Mouse (Mus musculus) E14TG2a.4 (cell line): ENCODE results near the gene Denr.

Experiments
- H3K27me3 ChIP-seq: 2 replicates; pipeline ENCODE4 v1.6.1; 2014; ENCODE audit warnings: low read length, control low read depth; ENCODE audit not compliant: insufficient read depth
- H3K36me3 ChIP-seq: 2 replicates; pipeline ENCODE4 v1.6.1; 2014; ENCODE audit warnings: low read length, control low read depth; ENCODE audit not compliant: insufficient read depth
- H3K4me1 ChIP-seq: replicated peaks from 2 replicates; pipeline ENCODE4 v1.6.1; 2014; ENCODE audit warnings: low read depth, low read length, control low read depth
- H3K4me3 ChIP-seq: replicated peaks from 2 replicates; pipeline ENCODE4 v1.5.1; 2014; ENCODE audit warnings: mild to moderate bottlenecking, low read length
- H3K9me3 ChIP-seq: 2 replicates; pipeline ENCODE4 v1.6.1; 2014; ENCODE audit warnings: low read length, control low read depth
- CTCF ChIP-seq: conservative IDR thresholded peaks from 2 replicates; pipeline ENCODE4 v1.5.1; 2014; ENCODE audit warnings: low read length
- NANOG ChIP-seq: IDR thresholded peaks from 2 replicates; pipeline ENCODE4 v1.6.1; 2014; ENCODE audit warnings: borderline replicate concordance, low read length, mixed read lengths
- POU5F1 ChIP-seq: IDR thresholded peaks from 2 replicates; pipeline ENCODE4 v1.6.1; 2014; ENCODE audit warnings: low read length, borderline replicate concordance

The Denr gene

GRCm38 (mm10) chr5:123878056-123878455, 28.9 kb upstream of the Denr start:
- Histone ChIP-seq H3K4me3 (no peak overlapping the region), H3K4me1 (peaks cover 19% of the 10 kb centered on the region), H3K27me3 (peaks cover 40% of the 10 kb centered on the region), H3K9me3 (no peaks in the 10 kb centered on the region), H3K36me3 (no peaks in the 10 kb centered on the region)
- TF ChIP-seq CTCF (no peak), POU5F1 (no peak), NANOG (no peak)

DNA sequence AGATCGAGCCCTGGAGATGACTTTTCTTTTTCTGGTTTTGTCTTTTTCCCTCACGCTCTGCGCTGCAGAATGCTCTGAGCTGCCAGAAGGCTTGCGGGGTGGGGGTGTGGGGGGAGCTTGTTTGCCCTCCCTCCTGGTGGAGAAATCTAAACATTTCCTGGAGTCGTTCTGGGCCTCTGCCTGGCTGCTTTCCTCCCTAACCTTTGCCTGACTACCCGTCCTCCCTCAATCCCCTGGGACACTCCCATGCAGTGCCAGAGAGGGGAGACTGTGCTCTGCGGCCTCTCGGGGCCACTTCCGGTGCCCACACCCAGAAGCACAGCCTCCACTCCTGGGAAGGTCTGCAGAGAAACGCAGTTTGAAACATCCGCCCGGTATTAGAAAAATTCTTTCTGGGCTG, 27.0 kb upstream of the Denr start, which contains the start of gene Hcar1:
TSS of gene Hcar1 (minus strand) at position 93 of the 400 bp plus-strand sequence.
- TF ChIP-seq CTCF (no peak), POU5F1 (no peak), NANOG (no peak)
- Histone ChIP-seq H3K36me3 (no peaks in the 10 kb centered on the region), H3K9me3 (no peaks in the 10 kb centered on the region), H3K4me3 (peak within 1 kb of the TSS; percentile 62), H3K27me3 (peaks cover 40% of the 10 kb centered on the region), H3K4me1 (peaks cover 19% of the 10 kb centered on the region)

DNA sequence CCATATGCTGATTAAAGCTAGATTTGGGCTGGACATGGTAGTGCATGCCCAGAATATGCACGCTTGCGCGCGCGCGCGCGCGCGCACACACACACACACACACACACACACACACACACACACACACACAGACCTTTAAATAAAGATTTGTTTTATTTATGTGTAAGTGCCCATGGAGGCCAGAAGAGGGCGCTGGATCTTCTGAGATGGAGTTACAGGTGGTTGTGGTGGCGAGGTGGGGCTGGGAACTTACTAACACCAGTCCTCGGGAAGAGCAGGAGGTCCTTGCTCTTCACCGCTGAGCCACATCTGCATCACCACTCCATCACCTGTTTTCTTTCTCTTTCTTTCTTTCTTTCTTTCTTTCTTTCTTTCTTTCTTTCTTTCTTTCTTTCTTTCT, 26.2 kb upstream of the Denr start:
- Histone ChIP-seq H3K4me1 (peaks cover 19% of the 10 kb centered on the region), H3K27me3 (peaks cover 40% of the 10 kb centered on the region), H3K36me3 (no peaks in the 10 kb centered on the region), H3K9me3 (no peaks in the 10 kb centered on the region), H3K4me3 (no peak overlapping the region)
- TF ChIP-seq NANOG (no peak), CTCF (peak; percentile 25), POU5F1 (no peak)

- no peaks in the 10 kb centered on the region for H3K36me3 ChIP-seq
- no peaks in the 10 kb centered on the region for H3K9me3 ChIP-seq
- peaks cover 22% of the 10 kb centered on the region for H3K4me1 ChIP-seq
- H3K4me3 ChIP-seq = no peak overlapping the region
- no peak for TF ChIP-seq POU5F1
- no peak for TF ChIP-seq CTCF
- TF ChIP-seq NANOG = no peak
- peaks cover 22% of the 10 kb centered on the region for H3K27me3 ChIP-seq
Measured at GRCm38 (mm10) chr5:123883891-123884290, 23.1 kb upstream of the Denr start.

DNA sequence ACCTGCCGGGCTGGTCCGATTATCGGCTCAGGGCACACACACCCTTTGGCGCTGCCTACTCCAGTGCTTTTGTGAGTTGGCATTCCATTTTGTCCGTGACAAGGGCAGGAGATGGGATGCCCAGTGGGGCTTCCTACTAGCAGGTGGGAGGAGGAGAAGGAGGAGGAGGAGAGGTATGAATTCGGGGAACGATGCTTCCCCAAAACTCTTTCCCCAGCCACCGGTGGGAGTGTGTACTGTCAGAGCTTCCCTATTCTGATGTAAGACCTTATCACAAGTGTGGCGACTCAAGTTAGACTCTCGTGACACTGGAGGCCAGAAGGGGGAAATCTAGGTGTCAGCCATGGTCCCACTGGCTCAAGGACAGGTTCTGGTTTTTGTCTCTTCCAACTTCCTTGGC, 22.6 kb upstream of the Denr start:
- Histone ChIP-seq H3K4me1 (peaks cover 18% of the 10 kb centered on the region), H3K9me3 (no peaks in the 10 kb centered on the region), H3K27me3 (peaks cover 18% of the 10 kb centered on the region), H3K4me3 (no peak overlapping the region), H3K36me3 (no peaks in the 10 kb centered on the region)
- TF ChIP-seq CTCF (no peak), NANOG (no peak), POU5F1 (no peak)

DNA sequence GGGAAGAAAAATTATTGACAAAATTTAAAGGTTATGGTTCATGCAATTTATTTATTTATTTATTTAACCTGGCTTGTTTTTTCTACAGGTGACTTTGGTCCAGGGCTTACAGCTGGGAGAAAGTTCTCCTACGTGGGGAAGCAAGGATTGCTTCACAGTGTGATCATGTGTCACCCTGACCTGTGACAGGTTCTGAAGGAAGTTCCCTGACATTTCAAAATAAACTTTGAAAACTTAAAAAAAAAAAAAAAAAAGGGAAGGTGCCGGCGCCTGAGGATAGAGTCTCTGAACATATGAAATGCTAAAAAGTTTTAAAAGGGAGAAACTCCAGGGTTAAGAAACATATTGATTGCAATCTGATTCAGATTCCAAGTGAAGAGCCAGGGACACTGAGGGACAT, 20.6 kb upstream of the Denr start:
- no peaks in the 10 kb centered on the region for H3K36me3 ChIP-seq
- H3K9me3 ChIP-seq = no peaks in the 10 kb centered on the region
- TF ChIP-seq POU5F1 (no peak), NANOG (no peak), CTCF (no peak)
- no peak overlapping the region for H3K4me3 ChIP-seq
- peaks cover 5% of the 10 kb centered on the region; the same call in 1 of the 2 replicates for H3K27me3 ChIP-seq
- H3K4me1 ChIP-seq = peaks cover 5% of the 10 kb centered on the region

- no peaks in the 10 kb centered on the region for H3K9me3 ChIP-seq
- H3K4me1 ChIP-seq = peaks cover 14% of the 10 kb centered on the region
- TF ChIP-seq POU5F1 (no peak), NANOG (no peak), CTCF (no peak)
- no peaks in the 10 kb centered on the region for H3K36me3 ChIP-seq
- no peaks in the 10 kb centered on the region for H3K27me3 ChIP-seq
- H3K4me3 ChIP-seq = no peak overlapping the region
Measured at GRCm38 (mm10) chr5:123890312-123890711, 16.7 kb upstream of the Denr start.

- Histone ChIP-seq H3K4me3 (no peak overlapping the region), H3K36me3 (no peaks in the 10 kb centered on the region), H3K4me1 (peaks cover 20% of the 10 kb centered on the region), H3K27me3 (no peaks in the 10 kb centered on the region), H3K9me3 (no peaks in the 10 kb centered on the region)
- TF ChIP-seq POU5F1 = no peak
Measured at GRCm38 (mm10) chr5:123890987-123891386, 16.0 kb upstream of the Denr start.

GRCm38 (mm10) chr5:123891669-123892068, 15.3 kb upstream of the Denr start:
- H3K36me3 ChIP-seq = no peaks in the 10 kb centered on the region
- TF ChIP-seq NANOG = no peak
- no peak for TF ChIP-seq POU5F1
- no peak for TF ChIP-seq CTCF
- no peaks in the 10 kb centered on the region for H3K9me3 ChIP-seq
- H3K4me1 ChIP-seq = peaks cover 27% of the 10 kb centered on the region
- no peaks in the 10 kb centered on the region for H3K27me3 ChIP-seq
- H3K4me3 ChIP-seq = no peak overlapping the region
